Mouse (Mus musculus): ENCODE measurements around the gene Itpr3.

GRCm38 (mm10) chr17:27028284-27028795, 28.8 kb upstream of the Itpr3 start:
- no peak for TF ChIP-seq ZC3H11A (IDR thresholded peaks at IDR 0.05; ENCODE audit: borderline replicate concordance, low read depth, low read length)
- no peak; the same call in 1 of the 2 replicates for TF ChIP-seq HCFC1 (IDR thresholded peaks at IDR 0.05; ENCODE audit: borderline replicate concordance, insufficient read depth, low read length)
- TF ChIP-seq CHD2 (IDR thresholded peaks at IDR 0.05; ENCODE audit: low read depth, low read length), result peak; percentile 75
- no peak for TF ChIP-seq ZNF384 (IDR thresholded peaks at IDR 0.05; ENCODE audit: low read depth, low read length)
- TF ChIP-seq MAFK (IDR thresholded peaks at IDR 0.05; ENCODE audit: insufficient read depth, low read depth, low read length), result no peak

All from ES-E14 (cell line).